Mouse (Mus musculus) mouse embryonic stem cell (cell line): Measurements from ENCODE around the gene Duox2.

Source experiments
- in situ Hi-C, 2 experiments: fragments of 300-500 bp; cut with MboI; formaldehyde crosslinking; loops; 1 replicate in 1 of 2; 3 replicates in 1 of 2; pipeline ENCODE4 v1.14.3; 2019 to 2020; ENCODE audit warnings: low sequenced_read_pairs in 2 of 2, low pct_unique_long_range_greater_than_20kb in 1 of 2, mixed read lengths in 1 of 2; ENCODE audit not compliant: unreplicated experiment in 1 of 2

Duox2 gene

DNA sequence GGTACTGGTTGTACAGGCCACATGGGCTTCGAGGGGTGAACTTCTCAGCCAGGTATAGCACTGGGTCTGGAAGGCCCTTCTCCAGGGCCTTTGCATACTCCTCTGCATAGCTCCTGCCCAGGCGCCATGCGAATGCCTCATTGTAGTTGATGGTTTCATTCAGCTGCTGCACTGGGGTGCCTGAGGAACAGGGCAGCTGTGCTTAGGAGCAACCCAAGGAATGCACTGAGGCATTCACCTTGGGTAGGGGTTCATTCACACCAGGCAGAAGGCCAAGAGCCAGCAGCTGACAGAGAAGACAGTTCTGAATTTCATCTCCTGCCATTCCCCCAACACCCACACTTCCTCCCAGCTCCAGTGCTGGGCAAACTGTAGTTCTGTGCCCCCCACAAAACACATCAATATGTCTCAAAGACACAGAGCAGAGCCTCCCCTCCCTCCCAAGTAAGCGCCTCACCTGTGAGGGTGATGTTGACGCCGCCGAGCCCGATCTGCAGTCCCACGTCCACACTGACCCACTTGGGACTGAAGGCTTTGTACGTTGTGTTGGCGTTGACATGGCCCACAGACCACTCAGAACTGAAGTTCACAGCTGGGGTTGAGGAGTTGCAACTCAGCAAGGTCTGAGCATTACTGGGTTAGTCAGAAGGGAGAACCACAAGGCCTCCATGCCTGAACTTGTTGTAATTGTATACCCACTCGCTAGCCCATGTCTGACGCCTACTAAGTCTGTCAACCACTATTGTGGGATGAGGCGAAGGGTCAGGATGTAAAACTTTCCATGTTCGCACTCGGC, 7.0 kb upstream of the Duox2 start:
- in situ Hi-C loops: loop anchor here in 1 of 2 experiments (10.0 kb wide), 1 partner anchor 240 kb away; no protein-coding TSS in a partner anchor

DNA sequence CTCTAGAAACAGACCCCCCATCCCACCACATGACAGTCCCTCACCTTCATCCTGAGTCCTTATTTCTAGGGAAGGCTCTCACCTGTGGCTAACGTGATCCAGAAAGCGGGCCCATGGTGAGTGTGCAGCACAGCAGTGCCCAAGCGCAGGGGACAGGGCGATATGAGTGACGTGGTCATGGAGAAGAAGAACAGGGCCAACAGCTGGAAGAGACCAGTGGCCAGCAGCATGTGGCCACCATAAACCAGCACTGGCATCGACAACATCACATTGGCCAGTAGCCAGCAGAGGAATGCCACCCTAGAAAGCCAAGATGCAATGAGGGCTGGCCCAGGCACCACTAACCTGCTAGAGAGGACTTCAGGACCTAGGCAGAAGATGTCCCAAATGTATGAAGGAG, 6.3 kb upstream of the Duox2 start:
- in situ Hi-C loops: loop anchor here in 1 of 2 experiments (10.0 kb wide), 1 partner anchor 240 kb away; no protein-coding TSS in a partner anchor

DNA sequence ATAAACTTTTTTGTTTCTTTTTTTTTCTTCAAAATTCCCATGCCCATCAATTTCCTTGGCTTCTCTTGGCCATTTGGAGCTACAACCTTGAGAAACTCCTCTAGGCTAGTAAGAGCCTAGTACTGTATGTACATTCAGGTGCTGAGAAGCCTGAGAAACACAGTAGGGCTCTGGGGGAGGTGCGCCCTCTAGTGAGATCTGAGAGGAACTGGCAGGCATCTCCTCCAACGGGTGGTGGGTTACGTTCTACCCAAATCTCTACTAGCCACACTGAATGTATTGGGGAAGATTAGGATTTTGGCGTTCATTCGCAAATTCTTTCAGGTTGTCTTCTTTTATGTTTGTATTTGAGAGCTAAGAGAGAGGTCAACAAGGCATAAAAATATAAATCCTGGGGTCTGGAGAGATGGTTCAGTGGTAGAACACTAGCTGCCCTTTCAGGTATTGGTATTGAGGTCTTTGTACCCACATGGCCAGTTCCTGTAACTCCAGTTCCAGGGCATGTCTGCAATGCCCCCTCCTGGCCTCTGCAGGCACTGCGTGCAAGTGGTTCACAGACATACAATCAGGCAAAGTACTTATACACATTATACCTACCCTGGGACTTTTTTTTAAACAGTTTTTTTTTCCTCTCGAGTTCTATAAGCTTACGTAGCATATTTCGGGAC, 4.5 kb upstream of the Duox2 start:
- in situ Hi-C loops: loop anchor here in 1 of 2 experiments (10.0 kb wide), 1 partner anchor 238 kb away; no protein-coding TSS in a partner anchor

DNA sequence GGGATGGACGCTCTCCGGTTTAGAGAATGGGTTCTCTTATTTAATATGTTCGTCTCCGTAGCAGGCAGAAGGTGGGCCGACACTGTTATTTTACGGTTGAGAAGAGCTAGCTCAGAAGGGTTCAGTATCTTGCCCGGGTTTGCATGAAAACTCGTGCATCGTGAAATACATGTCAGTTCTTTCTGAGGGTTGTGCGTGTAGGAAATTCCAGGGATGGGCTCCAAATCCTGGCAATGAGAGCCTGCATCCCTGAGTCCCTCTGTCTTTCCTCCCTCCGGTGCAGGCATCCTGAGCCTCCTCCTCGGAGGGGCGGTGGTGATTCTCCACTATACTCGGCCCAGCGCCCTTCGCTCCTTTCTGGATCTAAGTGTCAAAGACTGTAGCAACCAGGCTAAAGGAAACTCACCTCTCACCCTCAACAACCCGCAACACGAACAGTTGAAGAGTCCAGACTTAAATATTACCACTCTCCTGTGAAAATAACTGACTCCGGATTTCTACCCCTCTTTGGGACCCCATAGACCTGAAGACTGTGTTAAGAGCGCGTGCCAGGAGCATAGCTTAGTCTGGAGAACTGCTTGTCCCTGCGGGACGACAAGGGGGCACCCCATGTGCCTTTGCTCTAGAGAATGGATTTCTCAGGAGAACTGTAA, 3.8 kb upstream of the Duox2 start:
- in situ Hi-C loops: loop anchor here in 1 of 2 experiments (10.0 kb wide), 1 partner anchor 237 kb away; no protein-coding TSS in a partner anchor

DNA sequence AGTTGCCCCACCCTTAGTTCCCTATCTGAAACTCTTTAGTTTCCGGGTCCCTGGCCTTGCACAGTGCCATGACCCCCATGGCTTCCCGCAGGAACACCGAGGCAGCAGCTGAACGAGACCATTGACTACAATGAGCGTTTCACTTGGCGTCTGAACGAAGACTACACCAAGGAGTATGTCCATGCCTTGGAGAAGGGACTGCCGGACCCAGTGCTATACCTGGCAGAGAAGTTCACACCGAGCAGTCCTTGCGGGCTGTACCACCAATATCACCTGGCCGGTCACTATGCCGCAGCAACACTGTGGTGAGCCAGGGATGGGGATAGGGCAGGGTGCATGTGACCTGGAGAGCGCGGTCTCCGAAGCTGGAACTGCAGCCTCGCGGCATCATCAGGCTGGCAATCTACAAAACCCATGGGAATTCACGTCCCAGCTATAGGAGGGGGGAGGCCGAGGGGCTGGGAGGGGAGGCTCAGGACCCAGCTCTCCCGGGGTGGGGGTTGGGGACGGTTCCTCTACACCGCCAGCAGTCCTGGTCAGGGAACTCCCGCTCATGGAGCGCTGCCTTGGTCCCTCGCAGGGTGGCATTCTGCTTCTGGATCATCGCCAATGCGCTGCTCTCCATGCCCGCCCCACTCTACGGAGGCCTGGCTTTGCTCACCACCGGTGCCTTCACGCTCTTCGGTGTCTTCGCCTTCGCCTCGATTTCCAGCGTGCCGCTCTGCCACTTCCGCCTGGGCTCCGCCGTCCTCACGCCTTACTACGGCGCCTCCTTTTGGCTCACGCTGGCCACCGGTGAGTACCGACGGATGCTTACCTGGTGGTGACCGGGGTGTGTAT, 3.1 kb upstream of the Duox2 start:
- in situ Hi-C loops: loop anchor here in 1 of 2 experiments (10.0 kb wide), 1 partner anchor 236 kb away; no protein-coding TSS in a partner anchor

DNA sequence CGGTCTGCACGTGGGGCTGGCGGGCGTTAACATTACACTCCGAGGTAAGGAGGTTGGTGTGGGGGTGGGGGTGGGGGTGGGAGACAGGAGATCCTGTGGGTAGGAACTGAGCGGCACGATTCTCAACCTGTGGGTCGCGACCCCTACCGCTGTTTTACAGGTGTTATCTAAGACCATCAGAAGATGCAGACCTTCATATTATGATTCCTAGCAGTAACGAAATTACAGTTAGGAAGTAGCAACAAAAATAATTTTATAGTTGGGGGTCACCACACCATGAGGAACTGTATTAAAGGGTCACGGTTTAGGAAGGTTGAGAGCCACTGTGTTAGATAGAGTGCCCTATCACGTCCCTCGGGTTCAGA, 2.4 kb upstream of the Duox2 start:
- in situ Hi-C loops: loop anchor here in 1 of 2 experiments (10.0 kb wide), 1 partner anchor 236 kb away; no protein-coding TSS in a partner anchor

DNA sequence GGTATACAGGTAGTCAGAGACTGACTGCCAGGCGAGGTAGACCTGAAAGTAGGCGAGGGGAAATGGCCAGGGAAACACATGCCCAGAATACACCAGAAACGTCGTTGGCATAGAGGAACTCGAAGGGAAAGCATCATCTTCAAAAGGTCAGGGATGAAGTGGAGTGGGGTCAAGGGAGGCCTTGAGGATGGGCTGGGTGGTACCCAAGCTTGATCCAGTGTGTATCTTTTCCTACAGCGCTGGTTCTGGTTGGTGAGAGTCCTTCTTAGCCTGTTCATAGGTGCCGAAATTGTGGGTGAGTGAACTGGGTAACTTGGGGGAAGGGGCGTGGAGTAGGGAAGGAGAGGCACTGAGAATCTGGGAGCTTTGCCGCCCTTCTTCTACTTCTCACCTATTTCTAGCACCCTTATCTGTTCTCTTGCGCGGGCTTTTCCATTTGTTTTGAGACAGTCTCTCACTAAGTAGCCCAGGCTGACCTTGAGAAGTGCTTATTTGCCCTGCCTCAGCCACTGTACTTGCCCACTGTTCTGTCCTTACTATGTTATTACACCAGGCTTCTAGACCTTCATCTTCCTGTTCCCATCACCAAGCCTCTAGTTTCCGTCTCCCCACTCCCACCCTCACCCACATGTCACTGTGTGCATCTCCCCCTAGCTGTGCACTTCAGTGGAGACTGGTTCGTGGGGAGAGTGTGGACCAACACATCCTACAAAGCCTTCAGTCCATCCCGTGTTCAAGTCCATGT, 1.8 kb upstream of the Duox2 start:
- in situ Hi-C loops: loop anchor here in 1 of 2 experiments (10.0 kb wide), 1 partner anchor 235 kb away; no protein-coding TSS in a partner anchor

DNA sequence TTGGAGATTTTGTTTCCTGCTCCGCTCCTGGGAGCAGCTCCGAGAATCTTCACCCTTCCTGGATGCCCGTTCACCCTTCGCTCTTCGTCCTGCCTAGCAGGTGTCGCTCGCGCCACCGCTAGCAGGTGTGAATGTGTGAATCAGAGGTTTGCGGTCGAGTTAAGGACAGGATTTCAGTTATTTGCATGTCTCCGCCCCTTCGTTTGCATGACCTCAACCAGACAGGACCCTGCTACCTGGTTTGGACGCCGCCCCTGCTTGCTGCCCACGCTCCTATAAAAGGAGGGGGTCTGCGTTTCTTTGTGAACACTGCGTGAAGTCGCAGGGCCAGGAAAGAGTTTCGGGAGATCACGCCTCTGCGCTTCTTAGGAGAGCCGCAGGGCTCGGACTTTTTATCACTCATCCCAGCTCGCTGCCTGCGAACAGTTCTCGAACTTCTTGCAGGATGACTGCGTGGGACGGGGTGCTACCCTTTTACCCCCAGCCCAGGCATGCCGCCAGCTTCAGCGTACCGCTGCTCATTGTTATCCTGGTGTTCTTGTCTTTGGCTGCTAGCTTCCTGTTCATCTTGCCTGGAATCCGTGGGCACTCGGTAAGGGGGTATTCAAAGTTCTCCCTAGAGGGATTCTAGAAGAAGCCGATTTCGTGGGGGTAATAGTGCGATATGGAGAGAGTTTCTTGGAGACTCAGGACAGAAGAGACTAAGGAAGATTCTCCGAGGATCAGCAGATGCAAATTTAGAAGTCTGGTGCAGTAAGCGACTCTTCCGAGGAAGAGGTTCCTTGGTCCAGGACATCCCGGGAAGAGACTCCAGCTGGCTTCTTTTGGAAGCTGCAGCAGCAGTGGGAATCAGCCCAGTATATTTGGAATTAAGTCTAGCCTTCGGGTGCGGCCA, 594 bp upstream of the Duox2 start, which contains the start of gene Duoxa2:
Gene Duoxa2 (plus strand): TSS at position 305 of the 895 bp plus-strand sequence.
- in situ Hi-C loops: no loop called here

DNA sequence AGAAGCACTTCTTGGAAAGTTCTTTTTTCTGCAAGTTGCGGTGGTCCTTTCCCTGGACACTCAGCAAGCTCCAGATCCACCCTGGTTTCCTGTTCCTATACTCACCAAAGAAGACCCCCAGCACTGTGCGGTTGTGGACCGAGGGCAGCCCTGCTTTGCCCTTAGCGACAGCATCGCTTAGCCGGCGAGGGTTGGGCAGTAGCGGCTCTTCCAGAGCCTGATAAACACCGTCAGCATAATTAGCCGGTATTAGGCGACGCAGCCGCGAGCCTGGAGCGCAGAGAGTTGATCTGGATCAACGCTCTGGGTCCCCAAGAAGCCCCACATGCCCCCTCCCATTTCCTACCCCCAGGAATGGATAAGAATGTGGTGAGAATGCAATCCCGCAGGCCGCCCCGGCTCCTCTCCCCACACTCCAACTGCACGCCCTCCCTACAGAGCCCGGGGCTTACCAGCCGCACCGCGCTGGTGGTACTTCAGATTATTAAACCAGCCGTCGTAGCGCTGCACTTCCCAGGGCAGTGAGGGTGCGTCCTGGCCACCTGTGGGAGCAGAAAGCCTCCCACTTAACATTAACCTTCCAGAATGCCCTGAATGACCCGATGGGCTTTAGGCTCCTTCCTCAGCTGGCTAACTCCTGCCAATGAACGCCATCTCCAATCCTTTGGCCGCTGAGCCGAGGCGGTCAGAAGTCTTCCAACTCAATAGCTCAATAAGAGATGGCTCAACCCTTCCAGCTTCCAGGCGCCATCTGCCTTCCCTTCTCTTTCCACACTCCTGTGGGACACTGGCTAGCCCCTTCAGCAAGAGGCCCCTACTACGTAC, 766 bp downstream of the Duox2 start:
- in situ Hi-C loops: no loop called here

DNA sequence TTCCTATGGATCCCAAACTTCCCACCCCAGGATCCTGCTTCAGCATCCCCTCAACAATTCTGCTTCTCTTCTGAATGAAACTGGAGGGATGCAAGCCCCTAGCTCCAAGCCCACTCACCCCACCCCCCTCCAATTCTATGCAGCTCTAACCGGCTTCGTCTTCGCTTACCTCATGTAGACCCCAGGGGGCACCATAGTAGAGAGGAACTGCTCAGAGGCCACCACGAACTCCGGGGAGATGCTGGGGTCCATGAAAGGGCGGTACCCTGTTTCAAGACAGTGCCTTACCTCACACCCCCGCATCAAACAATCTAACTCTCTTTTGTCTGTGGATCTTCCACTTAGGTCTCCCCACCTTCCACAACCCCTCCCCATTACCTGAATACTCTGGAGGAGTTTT, 3.3 kb downstream of the Duox2 start:
- in situ Hi-C loops: no loop called here

DNA sequence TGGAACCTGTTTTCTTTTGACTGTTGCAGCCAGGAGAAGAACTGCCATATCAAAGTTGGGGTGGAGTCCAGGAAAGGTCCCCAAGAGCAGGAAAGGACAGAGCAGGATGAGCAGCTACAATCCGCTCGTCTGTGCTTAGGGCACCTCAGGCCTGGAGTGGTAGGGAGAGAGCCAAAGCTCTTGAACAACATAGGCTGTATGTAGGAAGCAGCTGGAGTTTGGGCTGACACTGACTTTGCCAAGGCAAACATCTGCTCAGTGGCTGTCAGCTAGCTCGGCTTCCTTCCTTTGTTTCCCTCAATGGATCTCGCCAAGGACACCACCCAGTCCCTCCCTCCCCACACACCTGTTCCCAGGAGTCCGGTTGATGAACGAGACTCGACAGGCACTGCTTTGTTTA, 12.1 kb downstream of the Duox2 start:
- in situ Hi-C loops: no loop called here

DNA sequence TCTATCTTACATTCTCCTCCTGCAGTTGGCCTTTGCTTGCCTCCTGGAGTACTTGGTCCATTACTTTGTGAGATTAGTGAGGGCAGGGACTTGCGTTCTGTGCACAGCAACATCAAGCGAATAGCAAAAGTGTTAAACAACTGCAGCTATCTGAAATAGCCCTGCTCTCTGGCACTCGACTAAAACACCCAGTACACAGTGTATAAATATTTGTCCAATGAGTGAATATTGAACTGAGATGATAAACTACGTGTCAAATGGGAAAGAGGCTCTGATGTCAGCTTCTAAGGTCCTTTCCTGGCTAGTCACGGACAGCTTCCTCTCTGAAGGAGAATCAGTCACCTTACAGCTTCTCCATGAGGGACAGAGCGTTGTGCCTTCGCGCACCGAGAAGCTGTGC, 14.2 kb downstream of the Duox2 start:
- in situ Hi-C loops: no loop called here

DNA sequence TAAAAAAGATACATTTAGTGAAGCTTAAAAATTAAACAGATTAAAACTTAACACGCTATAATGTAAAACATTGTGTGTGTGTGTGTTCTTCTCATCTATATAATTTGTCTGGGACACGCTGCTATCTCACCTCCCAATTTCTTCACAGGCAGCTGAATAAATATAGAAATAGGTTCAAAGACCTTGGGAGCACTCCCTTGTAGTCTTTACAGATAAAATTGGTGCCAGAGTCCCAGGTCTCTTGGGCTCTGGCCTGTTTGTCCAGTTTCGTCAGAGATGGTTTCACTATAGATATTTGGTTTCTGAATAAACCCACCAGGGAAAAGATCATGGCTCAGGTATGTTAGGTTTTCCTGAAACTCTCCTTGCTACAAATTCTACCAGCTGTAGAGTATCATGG, 19.5 kb downstream of the Duox2 start:
- in situ Hi-C loops: no loop called here

DNA sequence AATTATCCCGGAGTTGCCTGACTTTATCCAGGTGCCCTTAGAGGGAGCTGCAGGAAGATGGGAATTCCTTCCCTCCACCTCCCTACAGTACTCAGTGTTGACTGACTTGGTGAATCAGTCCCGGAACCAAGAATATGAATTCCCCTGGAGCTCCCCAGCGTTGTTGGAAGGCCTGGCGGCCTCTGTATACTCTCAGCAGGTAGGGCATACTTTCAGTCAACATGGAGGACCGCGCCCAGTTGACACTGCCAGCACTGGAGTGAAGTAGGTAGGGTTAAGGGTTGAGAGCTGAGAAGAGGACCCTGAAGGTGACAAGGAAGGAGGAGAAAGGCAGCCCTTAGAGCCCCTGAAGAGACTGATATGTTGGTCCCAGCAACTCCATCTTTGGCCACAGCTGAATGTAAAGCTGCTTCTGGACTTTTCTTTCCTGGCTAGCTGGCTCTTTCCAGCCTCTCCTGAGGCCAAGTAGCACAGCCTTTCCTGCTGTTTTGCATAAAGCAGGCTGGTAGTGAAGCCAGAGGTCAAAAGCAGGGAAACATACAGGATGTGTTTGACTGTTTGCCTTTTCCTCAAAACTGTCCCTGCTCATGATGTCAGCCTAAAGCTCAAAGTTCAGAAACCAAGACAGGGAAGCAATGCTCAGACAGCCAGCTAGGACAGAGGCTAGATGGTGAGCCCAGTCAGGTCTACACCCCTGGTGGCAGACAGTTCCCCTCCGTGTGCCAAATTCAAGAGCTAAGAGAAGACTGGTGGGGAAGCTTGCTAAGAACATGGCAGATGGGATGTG, 31.6 kb downstream of the Duox2 start:
- in situ Hi-C loops: no loop called here

DNA sequence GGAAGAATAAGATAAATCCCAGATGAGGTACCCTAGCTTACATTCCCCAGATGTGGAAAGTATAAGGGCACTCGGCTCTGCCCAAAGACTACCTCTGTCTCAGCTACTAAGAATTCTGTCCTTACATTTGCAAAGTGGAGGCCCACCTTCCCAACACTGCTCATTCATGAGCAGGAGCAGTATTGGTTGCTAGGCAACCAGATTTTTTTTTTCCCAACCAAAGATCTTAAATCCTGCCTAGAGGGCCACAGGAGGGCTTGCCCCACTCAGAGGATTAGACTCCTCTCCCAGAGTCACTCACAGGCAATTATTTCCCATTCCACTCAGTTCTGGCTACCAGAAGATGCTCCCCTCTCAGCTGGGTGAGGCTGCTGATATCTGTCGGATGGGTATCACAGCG, 33.6 kb downstream of the Duox2 start:
- in situ Hi-C loops: no loop called here
